Comparison of ENCODE assay signal across 12 mouse cellular contexts in genomic region chr5:124785650-124786049, GRCm38 (mm10).
DNase-seq lines count a peak whose midpoint lies in the region; ATAC-seq and TF ChIP-seq lines count a peak whose summit lies in the region.
"Had no signal": no experiment of that assay in that cellular context is flagged by ENCODE, and none has a peak within 500 bp of the region (broad histone marks: within the 10 kb centered on the region; RNA-seq: fewer than 3 reads in every experiment).

No protein-coding gene starts in this region.

- 0 out of 2 replicates have a peak, but pooled peaks cover 3% of the 10 kb centered on the region for H3K9me3 ChIP-seq in liver, postnatal 0 days (ENCODE audit: low read length)
- H3K9me3 ChIP-seq in liver, embryonic 11.5 days (ENCODE audit: control insufficient read depth, low read length) = no peaks in the 10 kb centered on the region
- peaks cover 11% of the 10 kb centered on the region for H3K9me3 ChIP-seq in E14TG2a.4 (ENCODE audit: low read length)

- 73% methylated on average over 7 of the region's 7 CpGs for WGBS in cerebellum, adult 2 months
- 78% methylated on average over 7 of the region's 7 CpGs for WGBS in liver, postnatal 0 days (ENCODE audit: insufficient replicate concordance)
- WGBS in liver, embryonic 11.5 days = 78% methylated on average over 7 of the region's 7 CpGs

- no peak for ATAC-seq in liver, postnatal 0 days
- ATAC-seq in liver, embryonic 11.5 days (replicated peaks; ENCODE audit: low FRiP score) = no peak
- ATAC-seq: intestine, embryonic 15.5 days had no signal

- no peak for TF ChIP-seq EP300 in liver, postnatal 0 days (IDR thresholded peaks at IDR 0.05; ENCODE audit: low read depth)

- no peaks in the 10 kb centered on the region for H3K27me3 ChIP-seq in cerebellum, adult 2 months (ENCODE audit: control insufficient read depth, insufficient read depth, low read length)
- H3K27me3 ChIP-seq in liver, postnatal 0 days (ENCODE audit: insufficient read depth, low read length) = no peaks in the 10 kb centered on the region
- no peaks in the 10 kb centered on the region for H3K27me3 ChIP-seq in liver, embryonic 11.5 days (replicated peaks; ENCODE audit: control insufficient read depth, insufficient read depth, low read length)
- H3K27me3 ChIP-seq in E14TG2a.4 (ENCODE audit: insufficient read depth, low read length) = no peaks in the 10 kb centered on the region
- H3K27me3 ChIP-seq: intestine, embryonic 15.5 days; limb, embryonic 13.5 days had no signal

- no peak overlapping the region for H3K4me2 ChIP-seq in liver, postnatal 0 days (ENCODE audit: low read depth, low read length)
- H3K4me2 ChIP-seq in liver, embryonic 11.5 days = no peak overlapping the region
- H3K4me2 ChIP-seq: intestine, embryonic 15.5 days; limb, embryonic 13.5 days had no signal

- no peak overlapping the region for H3K27ac ChIP-seq in cerebellum, adult 2 months (ENCODE audit: insufficient read depth, low read length)
- no peak overlapping the region for H3K27ac ChIP-seq in liver, postnatal 0 days (ENCODE audit: low read depth)
- no peak overlapping the region for H3K27ac ChIP-seq in liver, embryonic 11.5 days (ENCODE audit: low read depth, low read length)
- no peak overlapping the region for H3K27ac ChIP-seq in cortical plate, adult 2 months (ENCODE audit: insufficient read depth, low read length)
- H3K27ac ChIP-seq: intestine, embryonic 15.5 days; limb, embryonic 13.5 days had no signal

- H3K9ac ChIP-seq in liver, postnatal 0 days (replicated peaks) = no peak overlapping the region
- H3K9ac ChIP-seq in liver, embryonic 11.5 days (ENCODE audit: low read depth, low read length) = no peak overlapping the region
- H3K9ac ChIP-seq: intestine, embryonic 15.5 days; limb, embryonic 13.5 days had no signal

- peak; percentile 47; the same call in 1 of the 2 replicates for TF ChIP-seq CTCF in cerebellum, adult 2 months (IDR thresholded peaks at IDR 0.05; ENCODE audit: borderline replicate concordance, insufficient read depth, low read depth, low read length)
- peak; percentile 67 for TF ChIP-seq CTCF in liver, postnatal 0 days (IDR thresholded peaks at IDR 0.05; ENCODE audit: low read depth)
- peak; percentile 80 for TF ChIP-seq CTCF in E14TG2a.4 (conservative IDR thresholded peaks at IDR 0.05; ENCODE audit: low read length)
- TF ChIP-seq CTCF in cortical plate, adult 2 months (IDR thresholded peaks at IDR 0.05; ENCODE audit: extremely low read depth, insufficient read depth, low read length) = peak; percentile 21; the same call in 1 of the 2 replicates

- H3K36me3 ChIP-seq in liver, postnatal 0 days (replicated peaks; ENCODE audit: insufficient read depth, low read length) = no peaks in the 10 kb centered on the region
- no peaks in the 10 kb centered on the region for H3K36me3 ChIP-seq in liver, embryonic 11.5 days (ENCODE audit: control insufficient read depth, insufficient read depth, low read length)
- no peaks in the 10 kb centered on the region for H3K36me3 ChIP-seq in E14TG2a.4 (ENCODE audit: insufficient read depth, low read length)
- H3K36me3 ChIP-seq: intestine, embryonic 15.5 days; limb, embryonic 13.5 days had no signal

- no peak for TF ChIP-seq POLR2A in cerebellum, adult 2 months (IDR thresholded peaks at IDR 0.05; ENCODE audit: borderline replicate concordance, insufficient read depth, low read length)
- TF ChIP-seq POLR2A in cortical plate, adult 2 months (IDR thresholded peaks at IDR 0.05; ENCODE audit: extremely low read depth, insufficient read depth, low read length) = no peak

- H3K4me1 ChIP-seq in cerebellum, adult 2 months (ENCODE audit: control insufficient read depth, insufficient read depth, low read length) = no peaks in the 10 kb centered on the region
- no peaks in the 10 kb centered on the region for H3K4me1 ChIP-seq in liver, postnatal 0 days (ENCODE audit: insufficient read depth)
- no peaks in the 10 kb centered on the region for H3K4me1 ChIP-seq in liver, embryonic 11.5 days (replicated peaks; ENCODE audit: control insufficient read depth, insufficient read depth, low read length)
- no peaks in the 10 kb centered on the region for H3K4me1 ChIP-seq in E14TG2a.4 (replicated peaks; ENCODE audit: low read depth, low read length)
- H3K4me1 ChIP-seq in cortical plate, adult 2 months (ENCODE audit: control insufficient read depth, insufficient read depth, low read length) = no peaks in the 10 kb centered on the region
- H3K4me1 ChIP-seq: intestine, embryonic 15.5 days; limb, embryonic 13.5 days had no signal

- DNase-seq in cerebellum, adult 2 months = no peak
- DNase-seq in cerebellum, adult 8-10 months = no peak
- DNase-seq in liver, postnatal 0 days = peak; percentile 30
- DNase-seq in liver, embryonic 11.5 days (ENCODE audit: low spot score) = no peak
- no peak for DNase-seq in Muller cell, postnatal 12 days (ENCODE audit: inconsistent ontology term)
- no peak for DNase-seq in spleen, postnatal 4 days (ENCODE audit: low spot score in 2 of 2)
- DNase-seq: gastrocnemius, postnatal 36 days; heart, postnatal 14 days had no signal

- H3K4me3 ChIP-seq in cerebellum, adult 2 months (replicated peaks; ENCODE audit: insufficient read depth, low read depth, low read length) = no peak overlapping the region
- no peak overlapping the region for H3K4me3 ChIP-seq in liver, postnatal 0 days (ENCODE audit: low read depth, low read length)
- H3K4me3 ChIP-seq in liver, embryonic 11.5 days (ENCODE audit: low read depth, low read length) = no peak overlapping the region
- no peak overlapping the region for H3K4me3 ChIP-seq in E14TG2a.4 (replicated peaks; ENCODE audit: low read length)
- H3K4me3 ChIP-seq in cortical plate, adult 2 months (ENCODE audit: insufficient read depth, low read length) = no peak overlapping the region
- H3K4me3 ChIP-seq: intestine, embryonic 15.5 days; limb, embryonic 13.5 days had no signal

Comparison
In these comparisons a context has a peak if more than half of its experiments do, and no peak if none do; other contexts are left out.
1. CTCF ChIP-seq: peak in every context shown above with its lines; median percentile 80 in E14TG2a.4; 67 in liver, postnatal 0 days; 47 in cerebellum, adult 2 months; 21 in cortical plate, adult 2 months.